Mouse (Mus musculus) limb, embryonic 14.5 days (tissue): ENCODE results near the gene Phactr2. TPM values are rescaled to one million over a fixed set of nuclear protein-coding genes. Genes with fewer than 3 reads are reported as not detected.
"Not testable (repeated sequence)": the region's sequence is repeated elsewhere in the genome, so short reads cannot be mapped to it uniquely, and the experiment has no call there.

Experiments used
- ATAC-seq: fragments of 200-750 bp; cut with Nextera tagmentation; 2 replicates; pipeline ENCODE4 v1.8.0; 2017; ENCODE audit warnings: low read depth, moderate number of reproducible peaks, moderate TSS enrichment; ENCODE audit not compliant: low FRiP score
- DNase-seq: peaks from one replicate; pipeline ENCODE4 v3.0.0-alpha.2; 2015; ENCODE audit warnings: low spot score
- H3K27ac ChIP-seq: fragments of 300-500 bp; sonication (generic); replicated peaks from 2 replicates; pipeline ENCODE4 v1.5.1; 2014; ENCODE audit warnings: low read depth, mild to moderate bottlenecking, low read length, moderate library complexity, mixed read lengths
- H3K27me3 ChIP-seq: fragments of 300-500 bp; sonication (generic); 2 replicates; pipeline ENCODE4 v1.6.1; 2014; ENCODE audit warnings: low read length, mixed read lengths; ENCODE audit not compliant: control insufficient read depth, insufficient read depth
- H3K36me3 ChIP-seq: fragments of 300-500 bp; sonication (generic); 2 replicates; pipeline ENCODE4 v1.6.1; 2014; ENCODE audit warnings: mild to moderate bottlenecking, low read length, moderate library complexity, mixed read lengths; ENCODE audit not compliant: control insufficient read depth, insufficient read depth
- H3K4me1 ChIP-seq: fragments of 300-500 bp; sonication (generic); 2 replicates; pipeline ENCODE4 v1.6.1; 2014; ENCODE audit warnings: antibody characterized with exemption, low read length, mixed read lengths; ENCODE audit not compliant: control insufficient read depth, insufficient read depth
- H3K4me2 ChIP-seq: fragments of 300-500 bp; sonication (generic); replicated peaks from 2 replicates; pipeline ENCODE4 v1.6.1; 2014; ENCODE audit warnings: low read depth, mild to moderate bottlenecking, low read length, moderate library complexity; ENCODE audit not compliant: severe bottlenecking
- H3K4me3 ChIP-seq: fragments of 300-500 bp; sonication (generic); replicated peaks from 2 replicates; pipeline ENCODE4 v1.5.1; 2014; ENCODE audit warnings: low read length
- H3K9ac ChIP-seq: fragments of 300-500 bp; sonication (generic); 2 replicates; pipeline ENCODE4 v1.6.1; 2014; ENCODE audit warnings: mild to moderate bottlenecking, low read depth, low read length, moderate library complexity; ENCODE audit not compliant: severe bottlenecking
- H3K9me3 ChIP-seq: fragments of 300-500 bp; sonication (generic); 2 replicates; pipeline ENCODE4 v1.6.1; 2016; ENCODE audit warnings: low read length; ENCODE audit not compliant: control insufficient read depth
- POLR2A ChIP-seq: fragments of 200-500 bp; IDR thresholded peaks from 2 replicates; pipeline ENCODE4 v1.8.0; 2012; ENCODE audit warnings: inconsistent platforms, mild to moderate bottlenecking, moderate library complexity, borderline replicate concordance; ENCODE audit not compliant: insufficient read depth, insufficient read length; ENCODE audit errors: extremely low read depth
- WGBS: fragments of 180-500 bp; shearing (Covaris S2); extraction: QIAGEN DNeasy Blood & Tissue Kit; methylation state at CpG from one replicate; pipeline ENCODE4 v1.1.7; 2014; 5-methylcytosine and 5-hydroxymethylcytosine counted together
- polyA plus RNA-seq, 2 experiments: library from polyadenylated mRNA; depleted of rRNA in 1 of 2; stranded (reverse) in 1 of 2; unstranded in 1 of 2; fragments of >200 nt; fragmentation: Nextera tagmentation in 1 of 2; extraction: Ambion mirVana in 1 of 2; gene quantifications; 2 replicates each; pipeline versions ENCODE4 v1.2.1 to v1.2.3; 2012 to 2014

Phactr2 gene
- polyA plus RNA-seq (2012; rRNA removed) (17.5 and 20.0 TPM in 2 replicates), polyA plus RNA-seq (2014; fragmentation: Nextera tagmentation; extraction: Ambion mirVana) (34.8 and 36.5 TPM in 2 replicates)

- ATAC-seq (peak; percentile 62), DNase-seq (peak; percentile 35)
- Histone ChIP-seq H3K4me2 (peak within 1 kb of the TSS; percentile 94), H3K9ac (peak within 1 kb of the TSS; percentile 66), H3K27me3 (peaks cover 28% of the 10 kb centered on the region; the same call in 1 of the 2 replicates), H3K27ac (no peak within 1 kb of the TSS), H3K4me3 (peak within 1 kb of the TSS; percentile 55), H3K4me1 (no peaks in the 10 kb centered on the region; the same call in 1 of the 2 replicates), H3K36me3 (no peaks in the 10 kb centered on the region), H3K9me3 (no peaks in the 10 kb centered on the region)
- under 1% methylated on average over 44 of the region's 71 CpGs for WGBS
- no peak for TF ChIP-seq POLR2A
Observed at GRCm38 (mm10) chr10:13473833-13474567, at the start of gene Phactr2. TSS of gene Phactr2 (minus strand) at chr10:13474412.

- Histone ChIP-seq H3K27me3 (no peaks in the 10 kb centered on the region), H3K27ac (no peak overlapping the region), H3K36me3 (peaks cover 9% of the 10 kb centered on the region; the same call in 1 of the 2 replicates), H3K4me2 (no peak overlapping the region), H3K4me3 (no peak overlapping the region), H3K9ac (no peak overlapping the region), H3K9me3 (no peaks in the 10 kb centered on the region), H3K4me1 (no peaks in the 10 kb centered on the region)
- 84% methylated on average over 4 of the region's 4 CpGs for WGBS
- no peak for TF ChIP-seq POLR2A
- DNase-seq (no peak), ATAC-seq (no peak)
Observed at GRCm38 (mm10) chr10:13521857-13522256, 47.6 kb upstream of the Phactr2 start.

- Histone ChIP-seq H3K9ac (no peak overlapping the region), H3K4me3 (no peak overlapping the region), H3K27me3 (no peaks in the 10 kb centered on the region), H3K36me3 (no peaks in the 10 kb centered on the region; the same call in 1 of the 2 replicates), H3K4me2 (no peak overlapping the region), H3K4me1 (no peaks in the 10 kb centered on the region), H3K27ac (no peak overlapping the region), H3K9me3 (no peaks in the 10 kb centered on the region)
- 88% methylated on average over 8 of the region's 8 CpGs for WGBS
- TF ChIP-seq POLR2A = no peak
- DNase-seq (no peak), ATAC-seq (no peak)
Observed at GRCm38 (mm10) chr10:13502371-13502770, 28.2 kb upstream of the Phactr2 start.

GRCm38 (mm10) chr10:13501533-13501932 is 27.3 kb upstream of the Phactr2 start:
- ATAC-seq, H3K9me3 ChIP-seq: not testable (repeated sequence)
- WGBS = 49% methylated on average over 4 of the region's 4 CpGs

GRCm38 (mm10) chr10:13500938-13501496 is 26.8 kb upstream of the Phactr2 start:
- no peak overlapping the region for H3K27ac ChIP-seq
- H3K9me3 ChIP-seq = no peaks in the 10 kb centered on the region
- H3K4me1 ChIP-seq = no peaks in the 10 kb centered on the region
- peak overlapping the region; percentile 81 for H3K4me2 ChIP-seq
- H3K4me3 ChIP-seq = peak overlapping the region; percentile 60
- H3K27me3 ChIP-seq = no peaks in the 10 kb centered on the region
- WGBS = 0% methylated on average over 29 of the region's 30 CpGs
- peak; percentile 77 for ATAC-seq
- peak; percentile 76 for DNase-seq
- peak overlapping the region; percentile 71 for H3K9ac ChIP-seq
- no peaks in the 10 kb centered on the region; the same call in 1 of the 2 replicates for H3K36me3 ChIP-seq
- TF ChIP-seq POLR2A = no peak

More at GRCm38 (mm10) chr10:13501533-13501932, 27.3 kb upstream of the Phactr2 start:
- not testable (repeated sequence) for H3K27me3 ChIP-seq, H3K4me1 ChIP-seq, H3K27ac ChIP-seq, H3K36me3 ChIP-seq, DNase-seq
- H3K4me2 ChIP-seq = peak overlapping the region; percentile 81
- H3K4me3 ChIP-seq = peak overlapping the region; percentile 60
- peak overlapping the region; percentile 71 for H3K9ac ChIP-seq
